Mouse (Mus musculus): ENCODE measurements around the gene Gm21974.
A peak's percentile ranks its signal among the peaks of the same experiment; 100 is the strongest.
"Not testable (repeated sequence)": the region's sequence is repeated elsewhere in the genome, so short reads cannot be mapped to it uniquely, and the experiment has no call there.

Gm21974 gene

DNA sequence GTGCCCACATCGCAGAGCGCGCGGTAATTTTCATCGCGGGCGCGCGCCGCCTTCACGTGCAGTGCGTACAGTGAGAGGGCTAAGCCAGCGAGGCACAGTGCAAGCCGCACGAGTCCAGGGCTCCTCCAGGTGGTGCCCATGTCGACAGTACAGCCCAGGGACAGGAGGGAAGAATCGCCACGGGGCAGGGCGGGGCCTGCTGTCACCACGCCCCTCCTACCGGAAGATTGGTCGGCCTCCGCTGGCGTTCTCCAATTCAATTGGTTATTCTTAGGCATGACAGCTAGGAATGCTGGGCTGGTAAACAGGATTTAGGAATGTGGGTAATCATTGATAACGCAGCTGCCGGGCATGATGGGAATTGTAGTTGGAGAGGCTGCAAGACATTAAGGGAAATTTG, at the start of gene Gm21974, which contains the start of gene Vkorc1:
Gene Gm21974 (minus strand): TSS at position 13 of the 400 bp plus-strand sequence.
Gene Vkorc1 (minus strand): TSS at position 176 of the 400 bp plus-strand sequence.
- DNase-seq (ENCODE audit: low spot score), result peak; percentile 96

DNA sequence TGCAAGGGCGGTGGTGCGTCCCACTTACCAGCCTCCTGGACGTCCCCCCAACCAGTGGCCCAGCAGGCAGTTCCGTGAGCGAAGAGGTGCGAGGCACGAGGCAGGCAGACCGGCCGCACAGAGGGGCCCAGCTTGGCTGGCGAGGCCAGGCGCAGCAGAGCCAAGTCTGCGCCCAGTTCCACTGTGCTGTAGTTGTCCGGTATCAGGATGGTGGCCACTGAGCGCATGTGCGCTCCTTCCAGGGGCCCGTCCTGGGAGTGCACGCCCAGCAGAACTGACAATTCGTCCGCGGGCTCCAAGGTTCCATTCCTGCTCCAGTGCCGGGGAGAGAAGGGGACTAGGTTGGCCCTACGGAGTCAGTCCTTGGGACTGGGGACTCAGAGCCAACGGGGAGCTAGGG, 49.4 kb upstream of the Gm21974 start:
- no peak for DNase-seq (ENCODE audit: low spot score)

DNA sequence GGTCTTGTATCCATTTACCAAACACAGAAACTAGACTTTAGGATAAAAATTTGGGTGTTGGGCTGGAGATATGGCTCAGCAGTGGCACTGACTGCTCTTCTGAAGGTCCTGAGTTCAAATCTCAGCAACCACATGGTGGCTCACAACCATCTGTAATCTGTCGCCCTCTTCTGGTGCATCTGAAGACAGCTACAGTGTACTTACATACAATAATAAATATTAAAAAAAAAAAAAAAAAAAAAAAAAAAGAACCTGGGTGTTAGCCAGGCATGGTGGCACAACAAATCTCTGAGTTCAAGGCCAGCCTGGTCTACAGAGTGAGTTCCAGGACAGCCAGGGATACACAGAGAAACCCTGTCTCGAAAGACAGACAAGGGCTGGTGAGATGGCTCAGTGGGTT, 46.8 kb upstream of the Gm21974 start:
- not testable (repeated sequence) for DNase-seq (ENCODE audit: low spot score)

DNA sequence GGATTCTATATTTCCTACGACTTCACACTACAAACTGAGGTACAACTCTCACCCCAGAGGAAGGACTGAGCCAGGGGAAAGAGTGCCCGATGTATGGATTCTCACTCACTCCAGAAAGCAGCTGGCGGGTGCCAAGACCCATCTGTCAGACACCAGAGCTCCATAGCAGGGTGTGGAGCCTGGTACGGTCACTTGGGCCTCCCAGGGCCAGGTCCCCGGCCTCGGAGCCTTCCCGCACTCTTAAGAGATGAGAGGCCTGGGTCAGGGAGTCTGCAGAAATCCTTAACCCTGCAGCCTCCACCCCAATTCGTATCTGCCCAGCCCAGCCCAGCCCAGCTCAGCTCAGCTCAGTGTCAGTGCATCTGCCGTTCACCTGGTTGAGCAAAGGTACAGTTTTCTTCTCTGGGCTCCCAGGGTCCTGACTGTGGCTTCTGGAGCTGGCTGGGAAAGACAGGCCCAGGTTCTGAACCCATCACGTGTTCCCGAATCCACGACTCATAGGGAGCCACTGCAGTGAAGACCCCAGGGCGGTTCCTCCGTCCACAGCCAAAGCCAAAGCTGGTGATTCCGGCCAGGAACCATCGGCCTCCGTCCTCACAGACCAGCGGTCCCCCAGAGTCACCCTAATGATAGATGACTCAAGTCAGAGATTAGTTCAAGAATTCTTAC, 41.1 kb upstream of the Gm21974 start:
- no peak for DNase-seq (ENCODE audit: low spot score)

DNA sequence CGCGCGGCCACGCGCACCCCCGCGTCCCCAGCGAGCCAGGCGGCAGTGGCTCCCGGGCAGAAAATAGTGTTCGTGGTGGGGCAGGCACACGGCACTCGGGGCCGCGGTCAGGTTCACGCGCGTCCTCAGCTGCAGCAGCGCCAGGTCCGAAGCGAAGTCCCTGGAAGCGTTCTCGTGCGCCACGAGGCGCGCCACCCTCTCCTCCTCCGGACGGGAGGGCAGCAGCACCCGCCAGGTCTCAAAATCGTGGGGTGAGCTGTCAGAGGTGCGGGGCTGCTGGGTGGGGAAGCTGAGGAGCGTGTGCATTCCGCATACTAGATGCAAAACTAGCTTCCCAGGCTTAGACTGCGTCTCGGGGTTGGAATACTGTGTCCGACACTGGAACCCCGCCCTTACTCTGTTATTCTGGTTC, 40.5 kb upstream of the Gm21974 start:
- DNase-seq (ENCODE audit: low spot score), result no peak

DNA sequence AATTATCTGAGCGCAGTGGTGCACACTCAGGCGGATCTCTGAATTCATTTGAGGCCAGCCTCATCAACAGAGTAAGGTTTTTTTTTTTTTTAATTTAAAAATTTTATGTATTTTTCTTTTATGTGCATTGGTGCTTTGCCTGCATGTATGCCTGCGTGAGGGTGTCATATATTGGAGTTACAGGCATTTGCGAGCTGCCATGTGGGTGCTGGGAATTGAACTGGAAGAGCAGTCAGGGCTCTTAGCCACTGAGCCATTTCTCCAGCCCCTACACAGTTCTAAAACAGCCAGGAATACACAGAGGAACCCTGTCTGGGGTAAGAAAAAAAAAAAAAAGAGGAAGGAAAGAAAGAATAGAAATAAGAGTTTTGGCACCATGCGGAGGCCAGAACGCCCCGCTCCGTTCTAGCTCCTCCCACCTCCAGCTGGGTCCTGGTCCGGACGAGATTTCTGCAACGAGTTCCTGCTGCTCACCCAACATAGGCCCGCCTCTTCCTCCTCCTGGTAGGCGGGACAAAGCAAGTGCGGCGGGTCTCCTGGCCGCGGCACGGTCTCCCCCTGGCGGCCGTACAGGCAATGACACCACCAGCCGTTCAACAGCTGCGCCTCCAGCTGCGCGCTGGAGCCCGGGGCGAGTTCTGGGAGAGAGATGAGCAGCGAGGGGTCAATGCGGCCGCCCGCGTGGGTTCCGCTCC, 39.9 kb upstream of the Gm21974 start:
- DNase-seq (ENCODE audit: low spot score), result peak; percentile 96

DNA sequence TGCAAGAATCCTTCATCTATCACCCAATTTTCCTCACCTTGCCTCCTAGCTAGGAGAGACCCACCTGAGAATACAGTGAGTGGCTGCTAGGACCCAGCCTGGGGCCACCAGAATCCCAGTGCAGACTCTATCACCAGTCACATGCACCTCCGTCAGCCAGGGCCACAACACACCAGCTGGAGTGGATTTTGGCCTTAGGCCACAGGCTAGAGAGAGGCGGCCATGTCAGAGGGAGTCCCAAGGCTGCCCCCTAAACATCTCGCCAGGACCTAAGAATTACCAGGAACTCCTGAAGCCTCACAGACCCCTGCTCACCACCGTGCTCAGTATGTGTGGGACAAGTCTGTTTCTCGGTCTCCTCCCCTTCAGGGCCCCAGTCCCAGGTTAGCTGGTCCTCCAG, 38.8 kb upstream of the Gm21974 start:
- DNase-seq (ENCODE audit: low spot score), result no peak

DNA sequence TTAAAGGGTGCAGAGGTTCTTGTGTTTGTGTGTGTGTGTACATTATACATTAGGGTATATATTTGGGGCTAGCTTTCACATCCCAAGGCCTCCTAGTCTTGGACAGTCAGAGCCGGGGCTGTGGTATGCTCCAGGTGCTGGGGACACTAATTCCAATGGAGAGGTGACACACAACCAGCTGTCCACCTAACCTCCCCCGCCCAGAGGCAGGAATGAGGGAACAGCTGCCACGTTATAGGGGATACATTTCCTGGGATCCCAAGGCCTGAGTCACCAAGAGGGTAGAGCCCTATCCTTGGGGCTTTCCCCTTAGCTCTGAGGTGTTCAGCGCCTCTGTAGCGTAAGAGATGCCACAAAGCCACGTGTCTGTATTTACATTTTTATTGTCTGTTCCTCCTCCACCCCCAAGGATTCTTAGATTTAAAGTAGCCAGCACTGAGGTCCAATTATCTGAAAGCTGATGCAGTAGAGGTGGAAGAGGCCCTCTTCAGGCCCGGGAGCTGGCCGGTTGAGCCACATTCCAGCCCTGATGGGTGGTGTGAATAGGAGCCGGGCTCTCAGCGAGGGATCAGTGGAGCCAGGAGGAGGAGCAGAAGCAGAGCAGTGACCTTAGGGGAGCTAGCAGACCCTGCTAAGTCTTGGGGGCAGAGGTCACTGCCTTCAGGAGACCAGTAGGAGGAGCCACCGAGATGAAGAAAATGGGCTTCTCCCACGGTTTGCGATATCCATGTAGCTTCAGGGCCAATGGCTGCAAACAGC, 37.2 kb upstream of the Gm21974 start:
- peak; percentile 74 for DNase-seq (ENCODE audit: low spot score)

DNA sequence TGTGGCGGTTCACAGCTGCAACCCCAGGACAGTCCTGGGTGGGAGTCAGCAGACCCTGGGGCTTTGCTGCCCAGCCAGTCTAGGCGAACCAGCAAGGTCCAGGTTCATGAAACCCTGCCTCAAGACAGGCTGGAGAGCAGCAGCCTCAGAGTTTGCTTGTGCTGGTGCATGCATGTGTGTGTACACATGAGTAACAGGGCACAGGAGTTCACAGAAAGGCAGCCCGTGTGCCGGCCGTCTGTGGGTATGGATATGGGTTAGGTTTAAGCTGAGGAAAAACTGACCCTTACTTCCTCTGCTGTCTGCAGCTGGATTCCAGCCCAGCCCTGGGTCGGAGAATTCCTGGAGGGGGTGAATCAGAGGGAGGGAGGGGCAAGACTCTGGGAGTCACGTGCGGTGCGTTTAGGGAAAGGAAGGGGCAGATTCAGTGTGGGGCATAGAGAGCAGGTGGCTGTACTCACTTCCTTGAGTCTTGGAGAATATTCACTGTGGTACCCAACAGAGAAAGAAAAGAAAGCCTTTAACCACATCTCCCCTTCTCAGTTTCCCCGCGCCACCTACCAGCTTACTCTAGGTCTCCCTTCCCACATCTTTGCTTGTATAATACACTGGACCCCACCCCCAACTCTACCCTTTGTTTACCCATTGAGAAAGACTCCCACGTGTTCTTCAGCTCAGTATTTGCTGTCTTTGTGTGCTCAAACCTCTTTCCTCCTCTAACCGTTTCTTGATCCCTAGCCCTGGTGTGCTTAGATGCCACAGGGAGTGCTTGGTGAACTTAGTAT, 36.3 kb upstream of the Gm21974 start:
- DNase-seq (ENCODE audit: low spot score), result peak; percentile 70

DNA sequence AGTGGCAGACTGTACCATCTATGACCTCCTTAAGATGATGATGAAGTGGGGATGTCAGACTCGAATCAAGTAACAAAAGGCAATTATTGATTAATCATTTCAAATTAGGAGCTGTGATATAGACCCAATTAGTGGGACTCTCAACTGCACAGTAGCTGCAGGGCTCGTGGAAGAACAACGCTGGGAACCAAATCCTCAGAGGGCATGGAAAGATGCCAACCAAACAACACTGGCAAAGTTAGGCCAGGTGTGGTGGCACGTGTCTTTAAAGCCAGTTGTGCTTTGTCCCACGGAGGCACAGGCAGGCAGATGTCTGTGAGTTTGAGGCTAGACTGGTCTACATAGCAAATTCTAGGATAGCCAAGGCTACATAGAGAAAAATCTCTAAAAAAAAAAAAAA, 35.4 kb upstream of the Gm21974 start:
- DNase-seq (ENCODE audit: low spot score), result no peak

DNA sequence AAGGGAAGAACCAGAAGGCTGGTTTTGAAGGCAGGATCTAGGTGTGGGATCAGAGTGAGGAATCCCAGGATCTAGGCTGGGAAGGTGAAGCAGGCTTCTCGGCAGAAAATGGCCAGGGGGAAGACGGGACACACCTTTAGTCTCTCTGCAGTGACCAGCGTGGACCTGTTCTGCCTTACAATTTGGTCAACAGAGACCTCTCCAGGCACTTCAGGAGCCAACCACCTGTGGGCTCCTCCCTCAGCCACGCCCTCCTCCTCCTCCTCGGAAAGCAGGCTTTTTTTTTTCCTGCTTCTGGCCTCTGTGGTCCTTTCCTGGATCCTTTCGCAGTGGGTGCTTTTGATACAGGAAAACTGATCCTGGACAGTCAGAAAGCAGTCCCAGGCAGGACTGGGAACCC, 34.7 kb upstream of the Gm21974 start, which contains the start of gene Prss8:
Gene Prss8 (minus strand): TSS at position 182 of the 400 bp plus-strand sequence.
- peak; percentile 88 for DNase-seq (ENCODE audit: low spot score)

DNA sequence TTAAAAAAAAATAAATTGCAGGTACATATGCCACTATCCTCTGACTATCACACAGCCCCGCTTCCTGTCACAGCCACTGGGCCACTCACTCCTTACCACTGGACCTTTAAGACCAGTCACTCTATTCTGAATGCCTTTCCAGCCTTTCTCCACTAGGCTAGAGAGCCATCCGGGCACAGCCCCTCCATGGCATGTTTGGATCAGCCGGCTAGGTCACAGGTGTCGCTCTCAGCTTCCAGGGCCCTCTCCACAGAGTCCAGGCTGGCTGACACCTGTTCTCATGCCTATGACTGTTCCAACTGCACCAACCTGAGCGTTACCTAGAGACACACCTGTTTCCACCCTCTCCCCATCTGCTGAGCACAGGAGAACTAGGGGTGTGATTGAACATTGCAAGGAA, 33.3 kb upstream of the Gm21974 start:
- no peak for DNase-seq (ENCODE audit: low spot score)

DNA sequence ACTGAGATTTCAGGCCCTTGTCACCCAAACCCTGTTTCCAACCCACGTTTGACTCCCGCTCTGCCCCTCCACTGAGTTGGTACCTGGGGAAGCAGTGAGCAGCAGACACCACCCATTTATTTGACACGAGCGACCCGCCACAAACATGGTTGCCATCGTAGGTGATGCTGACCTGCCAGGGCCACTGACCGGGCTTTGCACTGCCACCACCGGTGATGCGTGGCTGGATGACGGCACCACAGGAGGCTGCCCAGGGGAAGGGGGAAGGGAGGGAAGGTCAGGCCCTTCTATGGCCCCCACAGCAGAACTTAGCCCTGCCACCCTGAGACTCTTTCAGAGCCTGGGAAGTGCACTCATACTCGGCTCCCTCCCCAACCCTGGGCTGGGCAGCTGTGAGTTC, 32.5 kb upstream of the Gm21974 start:
- DNase-seq (ENCODE audit: low spot score), result no peak

DNA sequence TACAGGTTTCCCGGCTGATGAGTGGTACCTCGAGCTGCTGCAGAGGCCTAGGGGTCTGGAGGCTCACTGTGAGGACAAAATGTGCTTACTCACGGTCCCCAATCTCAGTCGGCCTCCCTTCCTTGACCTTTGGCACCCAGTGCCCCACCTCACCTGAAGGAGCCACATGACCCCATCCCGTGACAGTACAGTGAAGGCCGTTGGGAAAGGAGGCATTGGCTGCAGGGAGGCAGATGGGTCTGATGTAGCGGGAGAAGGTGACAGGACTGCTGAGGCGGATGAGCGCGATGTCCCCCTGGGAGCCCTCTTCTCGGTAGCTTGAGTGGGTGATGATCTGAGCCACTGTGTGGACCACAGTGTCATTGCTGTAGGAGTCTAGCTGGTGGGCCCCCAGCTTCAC, 31.6 kb upstream of the Gm21974 start:
- no peak for DNase-seq (ENCODE audit: low spot score)

DNA sequence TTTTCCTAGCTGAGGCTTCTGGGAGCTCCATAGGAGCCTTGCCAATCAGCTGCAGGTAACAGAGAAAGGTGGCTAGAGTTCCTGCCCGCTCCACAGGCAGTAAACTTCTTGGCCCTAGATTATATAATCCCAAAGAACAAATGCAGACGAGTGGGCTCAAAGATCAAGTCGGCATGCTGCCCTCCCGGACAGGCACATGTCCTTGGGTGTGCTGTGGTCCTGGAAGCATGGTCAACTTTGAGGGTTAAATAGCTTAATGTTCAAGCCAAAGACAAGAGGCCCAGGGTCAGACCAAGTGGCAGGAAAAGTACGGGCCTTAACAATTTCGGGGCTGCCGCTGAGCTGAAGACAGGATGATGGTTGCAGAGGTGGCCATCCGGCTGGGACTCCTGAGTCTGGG, 30.8 kb upstream of the Gm21974 start:
- DNase-seq (ENCODE audit: low spot score), result no peak

DNA sequence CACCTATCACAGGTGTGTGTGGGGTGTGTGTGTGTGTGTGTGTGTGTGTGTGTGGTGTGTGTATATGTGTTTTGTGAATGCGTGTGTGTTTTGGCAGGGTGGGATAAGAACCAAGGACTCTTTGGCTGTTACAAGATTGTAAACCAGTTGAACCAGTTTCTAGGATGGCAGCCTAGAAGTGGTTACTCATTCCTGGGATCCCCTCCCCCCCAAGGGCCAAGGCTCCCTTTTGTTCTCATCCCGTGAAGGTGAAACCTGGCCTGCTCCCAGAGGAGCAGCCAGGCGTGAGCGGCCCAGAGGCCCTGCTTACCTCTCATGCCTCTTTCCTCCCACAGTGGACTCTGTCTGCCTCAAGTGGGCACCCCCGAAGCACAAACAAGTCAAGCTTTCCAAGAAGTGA, 30.0 kb upstream of the Gm21974 start:
- DNase-seq (ENCODE audit: low spot score), result peak; percentile 80

DNA sequence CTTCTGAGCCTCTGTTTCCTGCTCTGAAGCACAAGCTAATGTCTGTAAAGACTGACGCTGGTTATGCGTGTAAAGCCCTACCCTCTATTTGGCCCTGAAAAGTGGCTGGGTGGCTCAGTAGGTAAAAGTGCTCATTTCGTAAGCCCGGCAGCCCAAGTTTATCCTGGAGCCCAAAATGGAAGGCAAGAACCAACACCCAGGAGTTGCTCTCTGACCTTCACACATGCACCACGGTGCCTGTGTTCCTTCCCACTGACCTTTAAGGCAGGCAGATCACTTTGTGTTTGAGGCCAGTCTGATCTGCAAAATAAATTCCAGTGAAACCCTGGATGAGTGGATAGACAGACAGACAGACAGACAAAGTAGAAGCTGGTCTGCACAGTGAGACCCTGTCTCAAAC, 28.5 kb upstream of the Gm21974 start:
- DNase-seq (ENCODE audit: low spot score), result no peak

DNA sequence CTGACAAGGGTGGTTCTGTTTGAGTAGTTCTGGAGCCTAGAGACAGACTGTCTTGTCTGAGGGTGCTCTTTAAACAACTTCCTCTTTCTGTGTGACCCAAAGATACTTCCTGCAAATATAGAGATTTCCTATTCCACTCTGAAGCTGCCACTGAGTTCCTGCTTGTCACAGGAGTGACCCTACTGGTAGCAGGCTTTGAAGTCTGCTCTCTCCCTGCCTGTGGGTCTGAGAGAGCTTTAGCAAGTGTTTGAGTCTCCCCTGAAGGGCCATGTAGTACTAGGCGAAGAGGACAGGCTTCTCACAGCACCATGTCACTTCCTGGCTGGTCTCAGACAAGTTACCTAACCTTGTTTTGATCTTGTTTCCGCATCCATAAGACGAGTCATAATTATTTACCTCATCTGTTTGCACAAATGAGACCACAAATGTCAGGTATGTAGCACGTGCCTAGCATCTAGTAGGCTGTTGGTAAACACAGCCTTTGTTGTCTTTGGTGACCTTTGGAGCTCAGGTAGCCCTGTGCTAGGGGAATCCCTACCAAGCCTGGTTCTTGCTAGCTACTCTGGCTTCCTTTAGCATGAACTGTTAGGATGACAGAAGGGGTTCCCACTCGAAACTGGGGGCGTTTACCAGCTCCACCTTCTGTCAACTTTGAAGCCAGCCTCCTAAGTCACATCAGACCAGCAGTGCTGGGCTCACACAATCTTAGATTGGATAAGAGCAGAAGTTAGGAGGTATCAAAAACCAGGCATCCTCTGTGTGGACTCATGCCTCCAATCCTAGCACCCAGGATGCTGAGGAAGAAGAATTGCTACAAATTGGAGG, 27.4 kb upstream of the Gm21974 start:
- DNase-seq (ENCODE audit: low spot score), result no peak

DNA sequence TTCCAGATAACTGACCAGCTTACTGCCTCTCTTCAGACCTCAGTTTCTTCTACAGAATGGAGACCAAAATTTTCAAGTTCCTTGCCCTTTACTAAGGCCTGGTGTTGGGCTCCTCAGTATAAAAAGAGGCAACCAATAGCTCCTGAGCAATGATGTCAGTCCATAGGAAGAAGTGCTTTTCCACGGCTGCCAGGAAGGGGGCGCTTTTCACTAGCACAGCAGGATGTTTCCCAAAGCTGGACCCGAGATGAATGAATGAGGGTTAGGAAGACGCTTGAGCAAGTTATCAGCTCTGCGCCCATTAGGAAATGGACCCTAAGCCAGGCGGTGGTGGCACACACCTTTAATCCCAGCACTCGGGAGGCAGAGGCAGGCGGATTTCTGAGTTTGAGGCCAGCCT, 26.3 kb upstream of the Gm21974 start:
- no peak for DNase-seq (ENCODE audit: low spot score)

DNA sequence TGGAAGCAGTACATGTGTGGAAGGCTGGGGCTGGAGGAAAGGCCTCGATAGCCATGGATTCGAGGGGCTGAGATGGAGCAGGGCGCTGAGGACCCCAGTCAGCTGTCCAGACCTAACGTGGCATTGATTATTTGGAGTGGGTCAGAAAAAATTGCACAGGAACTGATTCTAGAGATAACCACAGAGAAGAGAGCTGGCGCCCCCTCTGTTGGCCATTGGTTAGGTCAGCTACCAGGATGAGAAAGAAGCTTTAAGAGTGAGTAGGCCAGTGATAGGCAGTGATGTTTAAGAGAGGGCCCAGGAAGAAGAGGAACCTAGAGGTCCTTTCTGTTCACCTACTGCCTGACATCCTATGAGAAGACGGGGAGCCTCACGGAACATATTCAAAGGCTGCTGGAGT, 24.0 kb upstream of the Gm21974 start:
- DNase-seq (ENCODE audit: low spot score), result no peak

DNA sequence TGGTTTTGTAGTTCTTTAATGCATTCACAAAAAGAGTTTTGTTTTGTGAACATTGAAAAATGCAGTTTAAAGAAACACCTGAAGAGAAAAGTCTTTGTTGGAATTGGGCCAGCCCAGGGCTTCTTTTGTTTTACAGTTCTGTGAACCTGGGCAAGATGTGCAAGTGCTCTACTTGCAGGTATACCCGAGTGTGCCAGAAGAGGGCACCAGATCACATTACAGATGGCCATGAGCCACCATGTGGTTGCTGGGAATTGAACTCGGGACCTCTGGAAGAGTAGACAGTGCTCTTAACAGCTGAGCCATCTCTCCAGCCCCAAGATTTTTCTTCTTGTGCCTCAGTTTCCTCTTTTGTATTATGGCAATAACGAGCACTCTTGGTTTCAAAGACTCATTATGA, 22.9 kb upstream of the Gm21974 start:
- peak; percentile 67 for DNase-seq (ENCODE audit: low spot score)
